Mouse (Mus musculus) cerebellum, adult 2 months (tissue): Measurements from ENCODE around the gene Ndufaf5. TPM values are rescaled to one million over a fixed set of nuclear protein-coding genes. Genes with fewer than 3 reads are reported as not detected.
"Not testable (repeated sequence)": the region's sequence is repeated elsewhere in the genome, so short reads cannot be mapped to it uniquely, and the experiment has no call there.

Experiments
- DNase-seq, 2 experiments: peaks; one replicate each; pipeline ENCODE4 v3.0.0; 2021
- H3K27ac ChIP-seq: fragments of 200-500 bp; 2 replicates; pipeline ENCODE4 v1.5.1; 2012; ENCODE audit warnings: low read length, control low read depth, inconsistent platforms; ENCODE audit not compliant: insufficient read depth
- H3K27me3 ChIP-seq: fragments of 200-500 bp; 2 replicates; pipeline ENCODE4 v1.6.1; 2012; ENCODE audit warnings: inconsistent platforms, mild to moderate bottlenecking, low read length, moderate library complexity; ENCODE audit not compliant: control insufficient read depth, insufficient read depth
- H3K4me1 ChIP-seq: fragments of 200-500 bp; 2 replicates; pipeline ENCODE4 v1.6.1; 2011; ENCODE audit warnings: low read length; ENCODE audit not compliant: control insufficient read depth, insufficient read depth
- H3K4me3 ChIP-seq: fragments of 200-500 bp; replicated peaks from 2 replicates; pipeline ENCODE3; 2011; ENCODE audit warnings: mild to moderate bottlenecking, low read depth, low read length, control low read depth; ENCODE audit not compliant: insufficient read depth
- CTCF ChIP-seq: fragments of 200-500 bp; IDR thresholded peaks from 2 replicates; pipeline ENCODE4 v1.5.1; 2011; ENCODE audit warnings: low read depth, mild to moderate bottlenecking, control low read depth, low read length, moderate library complexity, borderline replicate concordance; ENCODE audit not compliant: insufficient read depth
- POLR2A ChIP-seq: fragments of 200-500 bp; IDR thresholded peaks from 2 replicates; pipeline ENCODE4 v1.6.1; 2011; ENCODE audit warnings: low read length, control low read depth, borderline replicate concordance; ENCODE audit not compliant: insufficient read depth
- WGBS: fragments of 180-500 bp; shearing (Covaris S2); methylation state at CpG from one replicate; pipeline ENCODE4 v1.1.7; 2018; 5-methylcytosine and 5-hydroxymethylcytosine counted together
- polyA plus RNA-seq: library from polyadenylated mRNA; depleted of rRNA; stranded (reverse); fragments of >200 nt; gene quantifications from 2 replicates; pipeline ENCODE4 v1.2.3, GENCODE M21; 2012; rRNA removed

Gene Ndufaf5
- polyA plus RNA-seq = 52.8 and 58.2 TPM in 2 replicates

GRCm38 (mm10) chr2:140170127-140170802 lies at the start of gene Ndufaf5, which contains the start of gene Esf1:
TSS of gene Ndufaf5 (plus strand) at chr2:140170649.
TSS of gene Esf1 (minus strand) at chr2:140170564.
- TF ChIP-seq CTCF = no peak
- peak; percentile 94 for TF ChIP-seq POLR2A
- Histone ChIP-seq H3K27me3 (no peaks in the 10 kb centered on the region), H3K27ac (peak within 1 kb of the TSS; percentile 71), H3K4me1 (peaks cover 2% of the 10 kb centered on the region; the same call in 1 of the 2 replicates), H3K4me3 (peak within 1 kb of the TSS; percentile 70)
- under 1% methylated on average over 43 of the region's 43 CpGs for WGBS
- DNase-seq = peak; percentile 97 to 99

- no peak overlapping the region for H3K27ac ChIP-seq
- no peaks in the 10 kb centered on the region for H3K27me3 ChIP-seq
- DNase-seq = no peak
- no peak for TF ChIP-seq POLR2A
- WGBS = 93% methylated on average over 2 of the region's 2 CpGs
- H3K4me1 ChIP-seq = no peaks in the 10 kb centered on the region
- no peak overlapping the region for H3K4me3 ChIP-seq
Observed at GRCm38 (mm10) chr2:140125516-140125915, 44.9 kb upstream of the Ndufaf5 start.

- not testable (repeated sequence) for H3K27ac ChIP-seq, H3K4me3 ChIP-seq, DNase-seq, H3K27me3 ChIP-seq, H3K4me1 ChIP-seq
- 92% methylated on average over 4 of the region's 4 CpGs for WGBS
Observed at GRCm38 (mm10) chr2:140151743-140152142, 18.7 kb upstream of the Ndufaf5 start, which contains the start of gene Gm17374. TSS of gene Gm17374 (plus strand) at chr2:140152043.

- no peak for DNase-seq
Observed at GRCm38 (mm10) chr2:140159186-140159730, 11.2 kb upstream of the Ndufaf5 start.

GRCm38 (mm10) chr2:140163351-140163854 lies 7.0 kb upstream of the Ndufaf5 start:
- no peaks in the 10 kb centered on the region for H3K27me3 ChIP-seq
- WGBS = 93% methylated on average over 5 of the region's 5 CpGs
- no peak overlapping the region for H3K27ac ChIP-seq

More at GRCm38 (mm10) chr2:140159186-140159730, 11.2 kb upstream of the Ndufaf5 start:
- Histone ChIP-seq H3K4me3 (no peak overlapping the region), H3K27me3 (no peaks in the 10 kb centered on the region), H3K27ac (no peak overlapping the region), H3K4me1 (no peaks in the 10 kb centered on the region)
- 75% methylated on average over 3 of the region's 3 CpGs for WGBS
- TF ChIP-seq POLR2A = no peak

GRCm38 (mm10) chr2:140169057-140169456 lies 1.4 kb upstream of the Ndufaf5 start:
- Histone ChIP-seq H3K4me1 (peaks cover 2% of the 10 kb centered on the region; the same call in 1 of the 2 replicates), H3K4me3 (no peak overlapping the region), H3K27me3 (no peaks in the 10 kb centered on the region), H3K27ac (no peak overlapping the region)
- 81% methylated on average over 1 of the region's 1 CpGs for WGBS
- no peak for DNase-seq
- no peak for TF ChIP-seq POLR2A
- TF ChIP-seq CTCF = no peak

More at GRCm38 (mm10) chr2:140163351-140163854, 7.0 kb upstream of the Ndufaf5 start:
- H3K4me3 ChIP-seq = no peak overlapping the region
- TF ChIP-seq CTCF (no peak), POLR2A (no peak)
- DNase-seq = no peak
- H3K4me1 ChIP-seq = no peaks in the 10 kb centered on the region

GRCm38 (mm10) chr2:140170803-140171553 lies 529 bp downstream of the Ndufaf5 start:
- H3K27me3 ChIP-seq = no peaks in the 10 kb centered on the region
- H3K4me3 ChIP-seq = peak overlapping the region; percentile 70
- TF ChIP-seq POLR2A (no peak), CTCF (no peak)
- peaks cover 2% of the 10 kb centered on the region; the same call in 1 of the 2 replicates for H3K4me1 ChIP-seq
- peak overlapping the region; percentile 71 for H3K27ac ChIP-seq
- WGBS = 4% methylated on average over 28 of the region's 28 CpGs
- DNase-seq = peak; percentile 5 to 20

GRCm38 (mm10) chr2:140185685-140186210 lies 15.3 kb downstream of the Ndufaf5 start:
- H3K27me3 ChIP-seq, DNase-seq: not testable (repeated sequence)
- 95% methylated on average over 3 of the region's 3 CpGs for WGBS

More at GRCm38 (mm10) chr2:140185685-140186210, 15.3 kb downstream of the Ndufaf5 start:
- not testable (repeated sequence) for H3K4me1 ChIP-seq, H3K27ac ChIP-seq, H3K4me3 ChIP-seq
